In genomic region chr7:72543946-72544345, GRCm38 (mm10) we compare ENCODE assay signal across 9 mouse cellular contexts.
DNase-seq lines count a peak whose midpoint lies in the region; ATAC-seq and TF ChIP-seq lines count a peak whose summit lies in the region.
"Had no signal": no experiment of that assay in that cellular context is flagged by ENCODE, and none has a peak within 500 bp of the region (broad histone marks: within the 10 kb centered on the region; RNA-seq: fewer than 3 reads in every experiment).

No protein-coding gene starts in this region.

- no peak for TF ChIP-seq CTCF in cerebellum, adult 2 months (IDR thresholded peaks at IDR 0.05; ENCODE audit: borderline replicate concordance, insufficient read depth, low read depth, low read length)

- 30% methylated on average over 4 of the region's 4 CpGs for WGBS in cerebellum, adult 2 months

- no peak overlapping the region for H3K4me3 ChIP-seq in cerebellum, adult 2 months (replicated peaks; ENCODE audit: insufficient read depth, low read depth, low read length)

- TF ChIP-seq POLR2A in cerebellum, adult 2 months (IDR thresholded peaks at IDR 0.05; ENCODE audit: borderline replicate concordance, insufficient read depth, low read length): no peak

- intact Hi-C loops in left cerebral cortex, postnatal 4 days (cut with DNase I): loop anchor here (10.0 kb wide), 1 partner anchor 851 kb away; no protein-coding TSS in a partner anchor
- intact Hi-C loops in left cerebral cortex, postnatal 36 days (cut with DNase I): no loop called here

- peak; percentile 8 for DNase-seq in cerebellum, adult 11 months
- DNase-seq in left cerebral cortex, postnatal 4 days: peak; percentile 77
- no peak for DNase-seq in left cerebral cortex, postnatal 36 days (ENCODE audit: low spot score in 2 of 2)
- DNase-seq in cerebellum, adult 2 months: peak; percentile 24 to 25
- DNase-seq in lung, adult 18-20 months: peak; percentile 9 to 16
- DNase-seq in ovary, adult 18-20 months (ENCODE audit: low spot score): no peak
- no peak for DNase-seq in ovary, postnatal 36 days (ENCODE audit: low spot score)
- DNase-seq: B cell, adult 2 months had no signal

- H3K27ac ChIP-seq in cerebellum, adult 2 months (ENCODE audit: insufficient read depth, low read length): no peak overlapping the region

- no peak for ATAC-seq in cerebellum, adult (ENCODE audit: insufficient number of reproducible peaks, low FRiP score, low TSS enrichment)

- H3K4me1 ChIP-seq in cerebellum, adult 2 months (ENCODE audit: control insufficient read depth, insufficient read depth, low read length): no peaks in the 10 kb centered on the region

- no peaks in the 10 kb centered on the region for H3K27me3 ChIP-seq in cerebellum, adult 2 months (ENCODE audit: control insufficient read depth, insufficient read depth, low read length)

Comparison
In these comparisons a context has a peak if more than half of its experiments do, and no peak if none do; other contexts are left out.
1. DNase-seq: peak in cerebellum, adult 11 months (single experiment), left cerebral cortex, postnatal 4 days (single experiment), cerebellum, adult 2 months (2 of 2) and lung, adult 18-20 months (2 of 2); none in left cerebral cortex, postnatal 36 days (0 of 2), ovary, adult 18-20 months (single experiment) and ovary, postnatal 36 days (single experiment).